Mouse (Mus musculus) hindbrain, embryonic 15.5 days (tissue): Measurements from ENCODE around the gene Sst. TPM values are rescaled to one million over a fixed set of nuclear protein-coding genes. Genes with fewer than 3 reads are reported as not detected.
"Not testable (repeated sequence)": the region's sequence is repeated elsewhere in the genome, so short reads cannot be mapped to it uniquely, and the experiment has no call there.

Experiments
- ATAC-seq: fragments of 200-750 bp; cut with Nextera tagmentation; 2 replicates; pipeline ENCODE4 v1.8.0; 2017; ENCODE audit warnings: low read depth, moderate number of reproducible peaks, moderate TSS enrichment; ENCODE audit not compliant: low FRiP score
- H3K27ac ChIP-seq: fragments of 300-500 bp; sonication (generic); replicated peaks from 2 replicates; pipeline ENCODE4 v1.5.1; 2015; ENCODE audit warnings: mild to moderate bottlenecking, inconsistent platforms
- H3K27me3 ChIP-seq: fragments of 300-500 bp; sonication (generic); 2 replicates; pipeline ENCODE4 v1.6.1; 2015; ENCODE audit warnings: control low read depth, inconsistent platforms
- H3K36me3 ChIP-seq: fragments of 300-500 bp; sonication (generic); 2 replicates; pipeline ENCODE4 v1.6.1; 2015; ENCODE audit warnings: control low read depth, inconsistent platforms
- H3K4me1 ChIP-seq: fragments of 300-500 bp; sonication (generic); replicated peaks from 2 replicates; pipeline ENCODE4 v1.6.1; 2015; ENCODE audit warnings: control low read depth, inconsistent platforms
- H3K4me2 ChIP-seq: fragments of 300-500 bp; sonication (generic); 2 replicates; pipeline ENCODE4 v1.6.1; 2015; ENCODE audit warnings: moderate library complexity, mild to moderate bottlenecking, inconsistent platforms
- H3K4me3 ChIP-seq: fragments of 300-500 bp; sonication (generic); 2 replicates; pipeline ENCODE4 v1.5.1; 2015; ENCODE audit warnings: mild to moderate bottlenecking, inconsistent platforms
- H3K9ac ChIP-seq: fragments of 300-500 bp; sonication (generic); 2 replicates; pipeline ENCODE4 v1.6.1; 2015; ENCODE audit warnings: inconsistent platforms
- H3K9me3 ChIP-seq: fragments of 300-500 bp; sonication (generic); 2 replicates; pipeline ENCODE4 v1.6.1; 2016; ENCODE audit warnings: control low read depth, inconsistent platforms
- WGBS: fragments of 180-500 bp; shearing (Covaris S2); methylation state at CpG from one replicate; pipeline ENCODE4 v1.1.7; 2015; 5-methylcytosine and 5-hydroxymethylcytosine counted together
- polyA plus RNA-seq: library from polyadenylated mRNA; unstranded; fragments of >200 nt; fragmentation: Nextera tagmentation; extraction: Ambion mirVana; gene quantifications from 2 replicates; pipeline ENCODE4 v1.2.1, GENCODE M21; 2015

Sst gene
- polyA plus RNA-seq, 1 experiment from 2014 or later: 271 TPM

- H3K4me3 ChIP-seq, ATAC-seq, H3K9ac ChIP-seq, H3K36me3 ChIP-seq, H3K27ac ChIP-seq, H3K4me2 ChIP-seq, H3K27me3 ChIP-seq, H3K4me1 ChIP-seq, H3K9me3 ChIP-seq: not testable (repeated sequence)
- 84% methylated on average over 9 of the region's 9 CpGs for WGBS
Measured at GRCm38 (mm10) chr16:23908076-23909014, 17.6 kb upstream of the Sst start.

GRCm38 (mm10) chr16:23906586-23906985 lies 15.8 kb upstream of the Sst start:
- ATAC-seq, H3K27me3 ChIP-seq, H3K4me2 ChIP-seq, H3K4me1 ChIP-seq, H3K36me3 ChIP-seq, H3K4me3 ChIP-seq, H3K9me3 ChIP-seq, H3K27ac ChIP-seq, H3K9ac ChIP-seq: not testable (repeated sequence)
- WGBS: 84% methylated on average over 3 of the region's 3 CpGs

GRCm38 (mm10) chr16:23901411-23901810 lies 10.7 kb upstream of the Sst start:
- H3K36me3 ChIP-seq: no peaks in the 10 kb centered on the region
- ATAC-seq: no peak
- H3K27ac ChIP-seq: no peak overlapping the region
- H3K27me3 ChIP-seq: no peaks in the 10 kb centered on the region
- H3K4me1 ChIP-seq: peaks cover 14% of the 10 kb centered on the region
- H3K9me3 ChIP-seq: no peaks in the 10 kb centered on the region
- H3K4me3 ChIP-seq: no peak overlapping the region
- H3K4me2 ChIP-seq: no peak overlapping the region
- H3K9ac ChIP-seq: no peak overlapping the region
- WGBS: 90% methylated on average over 7 of the region's 7 CpGs

DNA sequence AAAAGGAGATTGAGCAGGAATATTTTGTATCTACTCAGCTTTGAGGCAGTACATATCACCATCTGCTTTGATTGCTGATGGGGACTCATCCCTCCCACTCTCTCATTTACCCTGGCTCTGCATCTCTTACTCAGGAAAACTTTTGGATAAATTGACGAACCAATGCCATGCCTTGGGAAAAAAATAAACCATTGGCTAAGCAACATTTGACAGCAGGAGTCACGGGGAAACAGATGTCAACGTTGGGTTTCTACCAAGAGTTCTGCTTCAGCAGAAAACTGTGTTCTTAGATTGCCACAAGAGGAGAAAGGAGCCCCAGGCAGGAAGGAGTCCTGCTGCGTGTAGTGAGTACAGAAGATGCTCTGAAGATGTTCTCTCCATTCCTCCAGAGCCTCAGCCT lies 9.3 kb upstream of the Sst start:
- Histone ChIP-seq H3K36me3 (no peaks in the 10 kb centered on the region), H3K27me3 (no peaks in the 10 kb centered on the region), H3K4me1 (peaks cover 14% of the 10 kb centered on the region), H3K9me3 (no peaks in the 10 kb centered on the region), H3K9ac (no peak overlapping the region), H3K4me2 (no peak overlapping the region), H3K4me3 (no peak overlapping the region), H3K27ac (no peak overlapping the region)
- no peak for ATAC-seq
- 71% methylated on average over 4 of the region's 4 CpGs for WGBS

GRCm38 (mm10) chr16:23898840-23899239 lies 8.1 kb upstream of the Sst start:
- H3K4me3 ChIP-seq: no peak overlapping the region
- no peak overlapping the region for H3K9ac ChIP-seq
- H3K9me3 ChIP-seq: no peaks in the 10 kb centered on the region
- H3K27ac ChIP-seq: peak overlapping the region; percentile 11; the same call in 1 of the 2 replicates
- H3K36me3 ChIP-seq: no peaks in the 10 kb centered on the region
- H3K4me1 ChIP-seq: peaks cover 14% of the 10 kb centered on the region
- H3K4me2 ChIP-seq: peak overlapping the region; percentile 66
- no peaks in the 10 kb centered on the region for H3K27me3 ChIP-seq
- 14% methylated on average over 12 of the region's 12 CpGs for WGBS
- peak; percentile 81 for ATAC-seq

GRCm38 (mm10) chr16:23897984-23898586 lies 7.3 kb upstream of the Sst start:
- Histone ChIP-seq H3K4me1 (peaks cover 14% of the 10 kb centered on the region), H3K4me3 (peak overlapping the region; percentile 32), H3K9me3 (no peaks in the 10 kb centered on the region), H3K4me2 (peak overlapping the region; percentile 66), H3K27ac (peak overlapping the region; percentile 11), H3K9ac (peak overlapping the region; percentile 49), H3K36me3 (no peaks in the 10 kb centered on the region), H3K27me3 (no peaks in the 10 kb centered on the region)
- ATAC-seq: peak; percentile 90
- WGBS: 12% methylated on average over 15 of the region's 15 CpGs

DNA sequence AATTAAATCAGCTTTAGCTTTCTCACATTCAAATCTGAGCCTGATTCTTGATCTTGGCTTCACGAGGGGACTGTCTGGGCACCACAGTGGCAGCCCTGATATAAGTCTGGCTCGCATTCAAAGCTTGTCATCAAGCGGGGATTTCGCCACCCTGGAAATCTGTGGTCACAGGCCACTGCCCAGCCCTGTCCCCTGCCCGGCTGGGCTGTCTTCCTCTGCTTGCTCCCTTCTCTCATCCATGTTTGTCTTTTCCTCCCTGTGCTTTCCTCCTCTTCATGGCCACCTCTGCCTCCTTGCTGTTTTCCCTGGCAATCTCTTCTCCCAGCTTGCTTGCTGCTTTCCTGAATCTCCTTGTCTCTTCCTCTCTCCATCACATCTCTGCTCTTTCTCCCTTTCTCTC lies 6.7 kb upstream of the Sst start:
- no peaks in the 10 kb centered on the region for H3K36me3 ChIP-seq
- peaks cover 14% of the 10 kb centered on the region for H3K4me1 ChIP-seq
- H3K27ac ChIP-seq: peak overlapping the region; percentile 11; the same call in 1 of the 2 replicates
- H3K9ac ChIP-seq: peak overlapping the region; percentile 49; the same call in 1 of the 2 replicates
- no peaks in the 10 kb centered on the region for H3K9me3 ChIP-seq
- no peak overlapping the region for H3K4me3 ChIP-seq
- no peak for ATAC-seq
- 54% methylated on average over 5 of the region's 5 CpGs for WGBS
- H3K4me2 ChIP-seq: peak overlapping the region; percentile 66
- no peaks in the 10 kb centered on the region for H3K27me3 ChIP-seq

GRCm38 (mm10) chr16:23895135-23895534 lies 4.4 kb upstream of the Sst start:
- H3K27ac ChIP-seq: no peak overlapping the region
- no peaks in the 10 kb centered on the region for H3K36me3 ChIP-seq
- H3K4me1 ChIP-seq: peaks cover 24% of the 10 kb centered on the region
- WGBS: 93% methylated on average over 3 of the region's 3 CpGs
- H3K9me3 ChIP-seq: no peaks in the 10 kb centered on the region
- peaks cover 17% of the 10 kb centered on the region for H3K27me3 ChIP-seq
- ATAC-seq: no peak
- no peak overlapping the region for H3K4me3 ChIP-seq
- no peak overlapping the region for H3K9ac ChIP-seq
- no peak overlapping the region for H3K4me2 ChIP-seq

DNA sequence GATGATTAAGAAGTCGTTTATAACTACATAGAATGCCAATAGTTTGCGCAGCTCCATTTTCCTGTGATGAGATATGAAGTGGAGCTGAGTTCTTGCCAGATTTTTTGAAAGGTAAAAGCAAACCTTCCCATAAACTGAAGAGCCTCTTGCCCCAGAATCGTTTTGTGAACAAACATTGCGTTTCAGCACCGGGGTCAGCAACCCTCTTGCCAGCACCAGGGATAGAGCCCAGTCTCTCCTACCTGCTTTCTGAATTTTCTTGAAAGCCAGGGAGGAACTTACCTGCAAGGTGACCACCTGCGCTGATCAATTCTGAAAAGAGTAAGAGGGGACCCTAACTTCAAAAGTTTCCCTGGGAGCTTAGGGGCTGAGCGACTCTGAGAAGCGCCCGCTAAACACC lies 607 bp downstream of the Sst start:
- H3K27me3 ChIP-seq: peaks cover 21% of the 10 kb centered on the region
- no peak overlapping the region for H3K27ac ChIP-seq
- peak overlapping the region; percentile 31 for H3K9ac ChIP-seq
- ATAC-seq: 0 out of 2 replicates have a peak, but pooled peaks have one; percentile 7
- peak overlapping the region; percentile 41 for H3K4me3 ChIP-seq
- peak overlapping the region; percentile 58 for H3K4me2 ChIP-seq
- 6% methylated on average over 9 of the region's 9 CpGs for WGBS
- no peaks in the 10 kb centered on the region for H3K9me3 ChIP-seq
- H3K36me3 ChIP-seq: no peaks in the 10 kb centered on the region
- peaks cover 17% of the 10 kb centered on the region for H3K4me1 ChIP-seq

DNA sequence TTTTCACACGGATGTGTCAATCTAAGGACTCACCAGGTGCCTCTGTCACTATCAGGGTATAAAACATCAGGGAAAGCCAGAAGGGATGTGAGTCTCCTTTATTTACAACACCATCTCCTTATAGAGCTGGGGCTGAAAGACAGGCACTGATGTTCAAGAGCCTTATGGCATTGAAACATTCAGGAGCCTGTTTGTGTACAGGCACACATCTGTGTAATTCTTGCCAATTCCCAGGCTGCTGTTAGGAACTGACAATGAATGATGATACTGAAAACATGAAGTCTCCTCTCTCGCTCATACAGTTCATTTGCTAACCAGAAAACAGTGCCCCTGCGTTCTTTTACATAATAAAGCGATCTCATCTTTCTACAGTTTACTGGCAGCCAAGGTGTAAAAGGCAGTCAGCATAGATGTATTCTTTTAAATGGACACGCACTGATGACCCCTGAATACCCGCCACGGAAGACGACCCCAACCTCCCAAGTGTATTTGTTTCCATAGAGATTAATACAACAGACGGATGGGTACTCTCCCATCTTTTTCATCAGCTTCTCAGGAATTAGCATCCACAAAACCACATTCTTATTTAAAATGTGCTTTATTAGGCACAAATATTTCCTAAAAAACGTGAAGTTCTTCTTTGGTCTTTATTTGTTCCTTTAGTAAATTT lies 2.7 kb downstream of the Sst start:
- 32% methylated on average over 10 of the region's 10 CpGs for WGBS
- Histone ChIP-seq H3K4me2 (peak overlapping the region; percentile 5; the same call in 1 of the 2 replicates), H3K27me3 (peaks cover 21% of the 10 kb centered on the region), H3K9me3 (no peaks in the 10 kb centered on the region), H3K27ac (no peak overlapping the region), H3K9ac (no peak overlapping the region), H3K36me3 (no peaks in the 10 kb centered on the region), H3K4me3 (no peak overlapping the region), H3K4me1 (peaks cover 25% of the 10 kb centered on the region)
- no peak for ATAC-seq

DNA sequence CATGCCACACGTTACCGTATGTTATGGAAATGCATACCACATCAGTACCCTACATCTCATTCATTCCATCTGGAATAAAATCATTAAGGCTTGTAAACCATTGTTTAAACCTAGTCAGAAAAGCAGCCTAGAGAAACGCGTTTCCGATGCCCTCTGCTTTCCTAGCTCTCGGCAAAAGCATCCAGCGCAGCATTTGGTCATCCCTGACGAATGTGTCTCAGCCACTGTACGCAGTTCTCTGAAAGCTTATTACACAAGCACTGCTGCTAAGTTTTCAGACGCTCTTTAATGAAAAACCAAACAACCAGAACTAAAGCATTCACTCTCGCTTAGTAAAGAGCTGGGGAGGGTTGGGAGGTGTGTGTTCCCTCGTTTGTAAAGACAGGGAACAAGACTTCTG lies 5.7 kb downstream of the Sst start:
- 0 out of 2 replicates have a peak overlapping the region, but pooled peaks have one; percentile 30 for H3K27ac ChIP-seq
- no peaks in the 10 kb centered on the region for H3K36me3 ChIP-seq
- no peak overlapping the region for H3K9ac ChIP-seq
- 0 out of 2 replicates have a peak, but pooled peaks have one; percentile 42 for ATAC-seq
- 49% methylated on average over 12 of the region's 12 CpGs for WGBS
- H3K4me2 ChIP-seq: peak overlapping the region; percentile 28
- H3K27me3 ChIP-seq: 0 out of 2 replicates have a peak, but pooled peaks cover 4% of the 10 kb centered on the region
- H3K4me3 ChIP-seq: no peak overlapping the region
- H3K9me3 ChIP-seq: no peaks in the 10 kb centered on the region
- peaks cover 16% of the 10 kb centered on the region for H3K4me1 ChIP-seq

DNA sequence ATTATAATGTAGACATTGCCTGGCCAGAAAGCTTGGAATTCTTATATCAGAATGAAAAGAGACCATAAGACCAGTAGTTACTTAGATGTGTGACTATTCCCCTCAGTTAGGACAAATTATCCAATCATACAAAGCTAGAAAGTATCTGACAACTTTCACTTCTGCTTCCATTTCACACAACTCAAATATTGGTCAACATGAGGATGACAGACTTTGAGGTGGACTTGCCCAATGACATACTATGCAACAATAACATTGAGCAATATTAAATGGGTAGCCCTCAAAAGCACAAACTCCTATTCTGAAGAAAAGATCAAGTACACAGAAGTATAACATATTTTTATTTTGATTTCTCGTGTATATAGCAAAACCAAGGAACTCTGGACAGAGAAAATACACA lies 35.5 kb downstream of the Sst start:
- no peak overlapping the region for H3K9ac ChIP-seq
- no peak overlapping the region for H3K4me2 ChIP-seq
- WGBS: 83% methylated on average over 1 of the region's 1 CpGs
- H3K4me1 ChIP-seq: no peaks in the 10 kb centered on the region
- H3K27ac ChIP-seq: no peak overlapping the region
- ATAC-seq: no peak
- no peak overlapping the region for H3K4me3 ChIP-seq
- H3K9me3 ChIP-seq: no peaks in the 10 kb centered on the region
- H3K27me3 ChIP-seq: no peaks in the 10 kb centered on the region
- H3K36me3 ChIP-seq: no peaks in the 10 kb centered on the region
